Mouse (Mus musculus): ENCODE data around the gene Nlgn1. TPM values are rescaled to one million over a fixed set of nuclear protein-coding genes. Genes with fewer than 3 reads are reported as not detected.

Gene Nlgn1
- polyA plus RNA-seq, 1 experiment: not detected

GRCm38 (mm10) chr3:26243274-26243673 is 89.0 kb downstream of the Nlgn1 start:
- Histone ChIP-seq H3K4me2 (ENCODE audit: low read depth) (no peak overlapping the region), H3K79me2 (ENCODE audit: control insufficient read depth, insufficient read depth) (no peaks in the 10 kb centered on the region), H3ac (ENCODE audit: control insufficient read depth, insufficient read length) (no peak overlapping the region), H3K36me3 (ENCODE audit: control insufficient read depth, insufficient read depth) (no peaks in the 10 kb centered on the region), H3K27me3 (ENCODE audit: control insufficient read depth, insufficient read depth, insufficient read length) (no peaks in the 10 kb centered on the region), H3K4me3 (no peak overlapping the region)
- TF ChIP-seq POLR2AphosphoS2 (IDR thresholded peaks at IDR 0.05; ENCODE audit: insufficient read length, low read depth) (no peak), CEBPB (IDR thresholded peaks at IDR 0.05; ENCODE audit: insufficient read depth, poor library complexity, severe bottlenecking) (no peak), SRF (IDR thresholded peaks at IDR 0.05; ENCODE audit: control insufficient read depth, insufficient read length, low read depth) (no peak), TCF3 (IDR thresholded peaks at IDR 0.05; ENCODE audit: insufficient read length, low read depth) (no peak), REST (IDR thresholded peaks at IDR 0.05; ENCODE audit: insufficient read depth, insufficient read length) (no peak), TCF12 (IDR thresholded peaks at IDR 0.05; ENCODE audit: insufficient read depth, poor library complexity, severe bottlenecking) (no peak), POLR2A (IDR thresholded peaks at IDR 0.05; ENCODE audit: insufficient read length, low read depth) (no peak), MYOD1 (IDR thresholded peaks at IDR 0.05; ENCODE audit: control insufficient read depth in 1 of 3, insufficient read length in 2 of 3, low read depth in 2 of 3) (no peak), MYOG (IDR thresholded peaks at IDR 0.05; ENCODE audit: control insufficient read depth in 1 of 3, insufficient read depth in 1 of 3, insufficient read length in 2 of 3, low read depth in 2 of 3) (no peak), USF1 (IDR thresholded peaks at IDR 0.05; ENCODE audit: low read depth) (no peak)

- no peak overlapping the region for H3K4me3 ChIP-seq
- H3K79me2 ChIP-seq (ENCODE audit: control insufficient read depth, insufficient read depth): no peaks in the 10 kb centered on the region
- TF ChIP-seq MYOD1 (IDR thresholded peaks at IDR 0.05; ENCODE audit: control insufficient read depth in 1 of 3, insufficient read length in 2 of 3, low read depth in 2 of 3): no peak
- TF ChIP-seq TCF12 (IDR thresholded peaks at IDR 0.05; ENCODE audit: insufficient read depth, poor library complexity, severe bottlenecking): no peak
- TF ChIP-seq MYOG (IDR thresholded peaks at IDR 0.05; ENCODE audit: control insufficient read depth in 1 of 3, insufficient read depth in 1 of 3, insufficient read length in 2 of 3, low read depth in 2 of 3): no peak
- no peak overlapping the region for H3K4me2 ChIP-seq (ENCODE audit: low read depth)
- no peaks in the 10 kb centered on the region for H3K36me3 ChIP-seq (ENCODE audit: control insufficient read depth, insufficient read depth)
- H3K27me3 ChIP-seq (ENCODE audit: control insufficient read depth, insufficient read depth, insufficient read length): no peaks in the 10 kb centered on the region
- no peak overlapping the region for H3ac ChIP-seq (ENCODE audit: control insufficient read depth, insufficient read length)
These were observed 102.3 kb downstream of the Nlgn1 start for GRCm38 (mm10) chr3:26230006-26230405.

GRCm38 (mm10) chr3:26228827-26229226 is 103.4 kb downstream of the Nlgn1 start:
- no peaks in the 10 kb centered on the region for H3K79me2 ChIP-seq (ENCODE audit: control insufficient read depth, insufficient read depth)
- TF ChIP-seq TCF3 (IDR thresholded peaks at IDR 0.05; ENCODE audit: insufficient read length, low read depth) (no peak), SRF (IDR thresholded peaks at IDR 0.05; ENCODE audit: control insufficient read depth, insufficient read length, low read depth) (no peak), POLR2AphosphoS2 (IDR thresholded peaks at IDR 0.05; ENCODE audit: insufficient read length, low read depth) (no peak)
- no peaks in the 10 kb centered on the region for H3K27me3 ChIP-seq (ENCODE audit: control insufficient read depth, insufficient read depth, insufficient read length)
- H3K4me3 ChIP-seq: no peak overlapping the region
- H3K4me2 ChIP-seq (ENCODE audit: low read depth): peak overlapping the region; percentile 14
- no peak overlapping the region for H3ac ChIP-seq (ENCODE audit: control insufficient read depth, insufficient read length)
- no peaks in the 10 kb centered on the region for H3K36me3 ChIP-seq (ENCODE audit: control insufficient read depth, insufficient read depth)

GRCm38 (mm10) chr3:26228172-26228781 is 104.0 kb downstream of the Nlgn1 start:
- H3K79me2 ChIP-seq (ENCODE audit: control insufficient read depth, insufficient read depth): no peaks in the 10 kb centered on the region
- H3K4me3 ChIP-seq: no peak overlapping the region
- no peak overlapping the region for H3ac ChIP-seq (ENCODE audit: control insufficient read depth, insufficient read length)
- no peaks in the 10 kb centered on the region for H3K27me3 ChIP-seq (ENCODE audit: control insufficient read depth, insufficient read depth, insufficient read length)
- no peak for TF ChIP-seq CEBPB (IDR thresholded peaks at IDR 0.05; ENCODE audit: insufficient read depth, poor library complexity, severe bottlenecking)
- H3K4me2 ChIP-seq (ENCODE audit: low read depth): peak overlapping the region; percentile 7
- no peaks in the 10 kb centered on the region for H3K36me3 ChIP-seq (ENCODE audit: control insufficient read depth, insufficient read depth)

GRCm38 (mm10) chr3:26223500-26223899 is 108.8 kb downstream of the Nlgn1 start:
- Histone ChIP-seq H3K36me3 (ENCODE audit: control insufficient read depth, insufficient read depth) (no peaks in the 10 kb centered on the region), H3K27me3 (ENCODE audit: control insufficient read depth, insufficient read depth, insufficient read length) (no peaks in the 10 kb centered on the region), H3K79me2 (ENCODE audit: control insufficient read depth, insufficient read depth) (no peaks in the 10 kb centered on the region), H3ac (ENCODE audit: control insufficient read depth, insufficient read length) (no peak overlapping the region), H3K4me2 (ENCODE audit: low read depth) (no peak overlapping the region), H3K4me3 (no peak overlapping the region)
- TF ChIP-seq SRF (IDR thresholded peaks at IDR 0.05; ENCODE audit: control insufficient read depth, insufficient read length, low read depth) (no peak), MYOD1 (IDR thresholded peaks at IDR 0.05; ENCODE audit: control insufficient read depth in 1 of 3, insufficient read length in 2 of 3, low read depth in 2 of 3) (no peak), MAX (IDR thresholded peaks at IDR 0.05; ENCODE audit: low read depth) (no peak), REST (IDR thresholded peaks at IDR 0.05; ENCODE audit: insufficient read depth, insufficient read length) (no peak), POLR2AphosphoS2 (IDR thresholded peaks at IDR 0.05; ENCODE audit: insufficient read length, low read depth) (no peak), MYOG (IDR thresholded peaks at IDR 0.05; ENCODE audit: control insufficient read depth in 1 of 3, insufficient read depth in 1 of 3, insufficient read length in 2 of 3, low read depth in 2 of 3) (no peak), TCF12 (IDR thresholded peaks at IDR 0.05; ENCODE audit: insufficient read depth, poor library complexity, severe bottlenecking) (no peak), POLR2A (IDR thresholded peaks at IDR 0.05; ENCODE audit: insufficient read length, low read depth) (no peak), E2F4 (IDR thresholded peaks at IDR 0.05; ENCODE audit: insufficient read depth) (no peak), TCF3 (IDR thresholded peaks at IDR 0.05; ENCODE audit: insufficient read length, low read depth) (no peak), USF1 (IDR thresholded peaks at IDR 0.05; ENCODE audit: low read depth) (no peak), CEBPB (IDR thresholded peaks at IDR 0.05; ENCODE audit: insufficient read depth, poor library complexity, severe bottlenecking) (no peak)
